Mouse (Mus musculus) lung, postnatal 0 days (tissue): Measurements from ENCODE around the gene E2f1. TPM values are rescaled to one million over a fixed set of nuclear protein-coding genes. Genes with fewer than 3 reads are reported as not detected.

ENCODE experiments used
- ATAC-seq: fragments of 200-750 bp; cut with Nextera tagmentation; 2 replicates; pipeline ENCODE4 v1.8.0; 2017; ENCODE audit warnings: moderate library complexity
- DNase-seq: peaks from one replicate; pipeline ENCODE4 v3.0.0-alpha.2; 2016; ENCODE audit warnings: low spot score
- H3K27ac ChIP-seq: fragments of 300-500 bp; sonication (generic); 2 replicates; pipeline ENCODE4 v1.5.1; 2014; ENCODE audit warnings: antibody characterized with exemption, mild to moderate bottlenecking, low read length, mixed read lengths
- H3K27me3 ChIP-seq: fragments of 300-500 bp; sonication (generic); replicated peaks from 2 replicates; pipeline ENCODE4 v1.6.1; 2014; ENCODE audit warnings: low read length, mixed read lengths; ENCODE audit not compliant: insufficient read depth
- H3K36me3 ChIP-seq: fragments of 300-500 bp; sonication (generic); 2 replicates; pipeline ENCODE4 v1.6.1; 2014; ENCODE audit warnings: low read length, mixed read lengths; ENCODE audit not compliant: insufficient read depth
- H3K4me1 ChIP-seq: fragments of 300-500 bp; sonication (generic); 2 replicates; pipeline ENCODE4 v1.6.1; 2014; ENCODE audit warnings: antibody characterized with exemption, low read depth, low read length, mixed read lengths; ENCODE audit not compliant: insufficient read depth
- H3K4me2 ChIP-seq: fragments of 300-500 bp; sonication (generic); replicated peaks from 2 replicates; pipeline ENCODE4 v1.6.1; 2014; ENCODE audit warnings: low read depth, mild to moderate bottlenecking, low read length, moderate library complexity, mixed read lengths
- H3K4me3 ChIP-seq: fragments of 300-500 bp; sonication (generic); 2 replicates; pipeline ENCODE4 v1.5.1; 2014; ENCODE audit warnings: low read depth, low read length
- H3K9ac ChIP-seq: fragments of 300-500 bp; sonication (generic); replicated peaks from 2 replicates; pipeline ENCODE4 v1.6.1; 2014; ENCODE audit warnings: low read depth, mild to moderate bottlenecking
- H3K9me3 ChIP-seq: fragments of 300-500 bp; sonication (generic); 2 replicates; pipeline ENCODE4 v1.6.1; 2016; ENCODE audit warnings: low read length, mixed read lengths
- CTCF ChIP-seq: IDR thresholded peaks from 2 replicates; pipeline ENCODE4 v1.5.1; 2016; ENCODE audit warnings: antibody characterized with exemption, mild to moderate bottlenecking
- EP300 ChIP-seq: IDR thresholded peaks from 2 replicates; pipeline ENCODE4 v1.6.1; 2016; ENCODE audit warnings: antibody characterized with exemption, mild to moderate bottlenecking, control low read depth
- WGBS: fragments of 180-500 bp; shearing (Covaris S2); extraction: QIAGEN DNeasy Blood & Tissue Kit; methylation state at CpG from one replicate; pipeline ENCODE4 v1.1.7; 2014; 5-methylcytosine and 5-hydroxymethylcytosine counted together
- polyA plus RNA-seq: library from polyadenylated mRNA; unstranded; fragments of >200 nt; fragmentation: Nextera tagmentation; extraction: Ambion mirVana; gene quantifications from 2 replicates; pipeline ENCODE4 v1.2.1, GENCODE M21; 2015

Gene E2f1
- polyA plus RNA-seq, 1 experiment from 2014 or later: 5.4 TPM

GRCm38 (mm10) chr2:154539720-154540119, 30.0 kb downstream of the E2f1 start:
- Histone ChIP-seq H3K9ac (no peak overlapping the region), H3K4me2 (no peak overlapping the region), H3K27me3 (no peaks in the 10 kb centered on the region), H3K4me1 (no peaks in the 10 kb centered on the region), H3K4me3 (no peak overlapping the region), H3K9me3 (no peaks in the 10 kb centered on the region), H3K27ac (no peak overlapping the region), H3K36me3 (peaks cover 7% of the 10 kb centered on the region; the same call in 1 of the 2 replicates)
- no peak for TF ChIP-seq EP300
- peak; percentile 75 for TF ChIP-seq CTCF
- DNase-seq: peak; percentile 59
- WGBS: 74% methylated on average over 3 of the region's 3 CpGs
- no peak for ATAC-seq

- TF ChIP-seq CTCF (no peak), EP300 (no peak)
- H3K27me3 ChIP-seq: no peaks in the 10 kb centered on the region
- ATAC-seq: no peak
- peaks cover 13% of the 10 kb centered on the region; the same call in 1 of the 2 replicates for H3K36me3 ChIP-seq
- H3K9ac ChIP-seq: no peak overlapping the region
- no peak overlapping the region for H3K4me3 ChIP-seq
- DNase-seq: no peak
- no peaks in the 10 kb centered on the region for H3K4me1 ChIP-seq
- 49% methylated on average over 3 of the region's 3 CpGs for WGBS
- no peak overlapping the region for H3K27ac ChIP-seq
- H3K9me3 ChIP-seq: no peaks in the 10 kb centered on the region
- no peak overlapping the region for H3K4me2 ChIP-seq
Measured at GRCm38 (mm10) chr2:154538710-154539109, 31.0 kb downstream of the E2f1 start.

- no peak overlapping the region for H3K9ac ChIP-seq
- H3K4me2 ChIP-seq: no peak overlapping the region
- no peaks in the 10 kb centered on the region for H3K9me3 ChIP-seq
- TF ChIP-seq CTCF: no peak
- TF ChIP-seq EP300: no peak
- ATAC-seq (no peak), DNase-seq (no peak)
- WGBS: 65% methylated on average over 2 of the region's 2 CpGs
- no peaks in the 10 kb centered on the region for H3K27me3 ChIP-seq
- no peak overlapping the region for H3K27ac ChIP-seq
- H3K36me3 ChIP-seq: peaks cover 13% of the 10 kb centered on the region; the same call in 1 of the 2 replicates
- H3K4me1 ChIP-seq: no peaks in the 10 kb centered on the region
- H3K4me3 ChIP-seq: no peak overlapping the region
Measured at GRCm38 (mm10) chr2:154538310-154538709, 31.4 kb downstream of the E2f1 start.

- Histone ChIP-seq H3K9me3 (no peaks in the 10 kb centered on the region), H3K27ac (no peak overlapping the region), H3K27me3 (no peaks in the 10 kb centered on the region), H3K4me3 (no peak overlapping the region), H3K4me2 (no peak overlapping the region), H3K36me3 (peaks cover 18% of the 10 kb centered on the region; the same call in 1 of the 2 replicates), H3K4me1 (no peaks in the 10 kb centered on the region), H3K9ac (no peak overlapping the region)
- ATAC-seq (no peak), DNase-seq (no peak)
- 90% methylated on average over 12 of the region's 12 CpGs for WGBS
- no peak for TF ChIP-seq EP300
- no peak for TF ChIP-seq CTCF
Measured at GRCm38 (mm10) chr2:154534704-154535270, 34.9 kb downstream of the E2f1 start.

- no peak overlapping the region for H3K27ac ChIP-seq
- DNase-seq: no peak
- WGBS: 78% methylated on average over 3 of the region's 3 CpGs
- H3K36me3 ChIP-seq: peaks cover 18% of the 10 kb centered on the region; the same call in 1 of the 2 replicates
- no peaks in the 10 kb centered on the region for H3K27me3 ChIP-seq
- no peaks in the 10 kb centered on the region for H3K4me1 ChIP-seq
- TF ChIP-seq CTCF (no peak), EP300 (no peak)
- H3K4me2 ChIP-seq: no peak overlapping the region
- H3K4me3 ChIP-seq: no peak overlapping the region
- no peak overlapping the region for H3K9ac ChIP-seq
- ATAC-seq: no peak
- no peaks in the 10 kb centered on the region for H3K9me3 ChIP-seq
Measured at GRCm38 (mm10) chr2:154532888-154533287, 36.8 kb downstream of the E2f1 start.

GRCm38 (mm10) chr2:154526531-154526930, 43.2 kb downstream of the E2f1 start:
- no peak overlapping the region for H3K9ac ChIP-seq
- no peaks in the 10 kb centered on the region for H3K4me1 ChIP-seq
- no peak overlapping the region for H3K27ac ChIP-seq
- ATAC-seq (peak; percentile 21; the same call in 1 of the 2 replicates), DNase-seq (no peak)
- H3K4me2 ChIP-seq: no peak overlapping the region
- H3K36me3 ChIP-seq: peaks cover 5% of the 10 kb centered on the region; the same call in 1 of the 2 replicates
- no peaks in the 10 kb centered on the region for H3K27me3 ChIP-seq
- no peak overlapping the region for H3K4me3 ChIP-seq
- 65% methylated on average over 3 of the region's 3 CpGs for WGBS
- no peaks in the 10 kb centered on the region for H3K9me3 ChIP-seq
- TF ChIP-seq CTCF: no peak
- TF ChIP-seq EP300: no peak
